Mouse (Mus musculus) cerebellum, adult 8-10 months (tissue): Measurements from ENCODE around the gene Btbd35f17.
"Not testable (repeated sequence)": the region's sequence is repeated elsewhere in the genome, so short reads cannot be mapped to it uniquely, and the experiment has no call there.

Source experiments
- DNase-seq: peaks from one replicate; pipeline ENCODE4 v3.0.0; 2022

The Btbd35f17 gene

GRCm38 (mm10) chrX:4370336-4370735, at the start of gene Btbd35f17:
Btbd35f17 (plus strand) TSS chrX:4370636.
- not testable (repeated sequence) for DNase-seq
